ENCODE assay signal across 8 mouse cellular contexts in the genomic region with DNA sequence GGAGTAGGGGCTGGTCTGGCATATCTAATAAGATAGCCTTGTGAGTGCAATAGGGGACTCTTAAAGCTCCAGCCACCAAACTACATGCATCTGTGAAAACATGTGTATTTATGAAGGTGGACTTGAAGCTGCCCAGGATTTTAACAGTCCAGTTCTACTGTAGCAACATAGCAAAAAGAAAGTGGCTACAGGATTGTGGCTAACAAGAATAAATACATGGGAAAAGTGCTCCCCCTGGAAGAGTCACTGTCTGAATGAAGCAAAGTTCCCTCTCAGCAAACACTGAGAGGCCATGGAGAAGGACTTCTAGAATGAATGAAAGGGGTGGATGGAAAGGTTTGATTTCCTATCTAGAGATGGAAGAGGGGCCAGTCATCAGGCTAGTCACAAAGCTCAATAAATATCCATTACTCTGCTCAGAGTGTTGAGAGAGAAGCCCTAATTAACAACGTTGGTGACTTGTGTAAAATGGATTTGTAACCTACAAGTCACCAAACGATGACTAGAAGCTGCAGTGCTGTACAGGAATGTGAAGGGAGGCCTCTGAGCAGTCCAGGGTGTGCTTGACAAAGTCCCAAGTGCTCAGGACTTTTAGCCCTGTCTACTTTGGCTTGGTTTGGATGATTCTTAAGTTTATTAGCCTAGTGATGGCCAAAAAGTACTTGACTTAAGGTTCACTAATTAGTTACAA. TPM values are rescaled to one million over a fixed set of nuclear protein-coding genes. Genes with fewer than 3 reads are reported as not detected.
DNase-seq lines count a peak whose midpoint lies in the region; ATAC-seq and TF ChIP-seq lines count a peak whose summit lies in the region.

No protein-coding gene starts in this region.

- peaks cover 62% of the 10 kb centered on the region for H3K4me1 ChIP-seq in kidney, embryonic 15.5 days
- H3K4me1 ChIP-seq in embryonic facial prominence, embryonic 12.5 days, result peaks cover 34% of the 10 kb centered on the region
- peaks cover 12% of the 10 kb centered on the region; the same call in 1 of the 2 replicates for H3K4me1 ChIP-seq in midbrain, postnatal 0 days (ENCODE audit: insufficient read depth, low read length)

- no peaks in the 10 kb centered on the region for H3K27me3 ChIP-seq in kidney, embryonic 15.5 days
- no peaks in the 10 kb centered on the region for H3K27me3 ChIP-seq in embryonic facial prominence, embryonic 12.5 days
- no peaks in the 10 kb centered on the region for H3K27me3 ChIP-seq in midbrain, postnatal 0 days (ENCODE audit: insufficient read depth, low read length)

- peak overlapping the region; percentile 79 for H3K4me2 ChIP-seq in kidney, embryonic 15.5 days
- H3K4me2 ChIP-seq in embryonic facial prominence, embryonic 12.5 days (replicated peaks), result peak overlapping the region; percentile 88
- H3K4me2 ChIP-seq in midbrain, postnatal 0 days (ENCODE audit: low read depth, low read length, poor library complexity, severe bottlenecking), result peak overlapping the region; percentile 58

- TF ChIP-seq CTCF in midbrain, postnatal 0 days (IDR thresholded peaks at IDR 0.05), result no peak; the same call in 1 of the 2 replicates

- WGBS in kidney, embryonic 15.5 days, result 21% methylated on average over 2 of the region's 2 CpGs
- 46% methylated on average over 2 of the region's 2 CpGs for WGBS in embryonic facial prominence, embryonic 12.5 days
- 59% methylated on average over 2 of the region's 2 CpGs for WGBS in midbrain, postnatal 0 days

- peak overlapping the region; percentile 98 for H3K4me3 ChIP-seq in kidney, embryonic 15.5 days (replicated peaks)
- peak overlapping the region; percentile 95 for H3K4me3 ChIP-seq in embryonic facial prominence, embryonic 12.5 days
- peak overlapping the region; percentile 96 for H3K4me3 ChIP-seq in midbrain, postnatal 0 days (ENCODE audit: low read depth, low read length)

- no peaks in the 10 kb centered on the region for H3K9me3 ChIP-seq in kidney, embryonic 15.5 days (replicated peaks)
- H3K9me3 ChIP-seq in embryonic facial prominence, embryonic 12.5 days, result no peaks in the 10 kb centered on the region
- H3K9me3 ChIP-seq in midbrain, postnatal 0 days (ENCODE audit: low read length), result no peaks in the 10 kb centered on the region

- peak overlapping the region; percentile 37 for H3K27ac ChIP-seq in kidney, embryonic 15.5 days
- H3K27ac ChIP-seq in embryonic facial prominence, embryonic 12.5 days, result no peak overlapping the region
- no peak overlapping the region for H3K27ac ChIP-seq in midbrain, postnatal 0 days (ENCODE audit: low read depth, low read length)

- ATAC-seq in kidney, embryonic 15.5 days (replicated peaks; ENCODE audit: low FRiP score), result no peak
- no peak for ATAC-seq in embryonic facial prominence, embryonic 12.5 days (ENCODE audit: insufficient number of reproducible peaks, insufficient read depth, low FRiP score, low TSS enrichment)
- ATAC-seq in midbrain, postnatal 0 days (ENCODE audit: low FRiP score), result no peak

- DNase-seq in kidney, postnatal 25 days, result no peak
- DNase-seq in induced T-regulatory cell, adult 2 months (ENCODE audit: low read depth), result peak; percentile 51
- no peak for DNase-seq in midbrain, postnatal 0 days (ENCODE audit: low spot score)
- no peak for DNase-seq in cerebellum, adult 11-12 months
- DNase-seq in retina, embryonic 14.5 days (ENCODE audit: low spot score), result no peak
- DNase-seq in layer of hippocampus, adult 11-12 months (ENCODE audit: low spot score), result no peak

- peak overlapping the region; percentile 100 for H3K9ac ChIP-seq in kidney, embryonic 15.5 days
- peak overlapping the region; percentile 100 for H3K9ac ChIP-seq in embryonic facial prominence, embryonic 12.5 days
- H3K9ac ChIP-seq in midbrain, postnatal 0 days (replicated peaks; ENCODE audit: low read length, poor library complexity, severe bottlenecking), result peak overlapping the region; percentile 99

- peaks cover 50% of the 10 kb centered on the region for H3K36me3 ChIP-seq in kidney, embryonic 15.5 days
- H3K36me3 ChIP-seq in embryonic facial prominence, embryonic 12.5 days, result peaks cover 42% of the 10 kb centered on the region
- peaks cover 12% of the 10 kb centered on the region for H3K36me3 ChIP-seq in midbrain, postnatal 0 days (ENCODE audit: insufficient read depth, low read length)

RNA-seq across cellular contexts. Expression of gene Mcl1, which starts 2.3 kb away (rescaled TPM):
- 51.2 and 54.4 TPM in 2 replicates for polyA plus RNA-seq in kidney, embryonic 15.5 days (2015; fragmentation: Nextera tagmentation; extraction: Ambion mirVana)
- polyA plus RNA-seq in embryonic facial prominence, embryonic 12.5 days (2016; fragmentation: Nextera tagmentation; extraction: Ambion mirVana), result 69.8 and 74.0 TPM in 2 replicates
- total RNA-seq in midbrain, postnatal 0 days (2014; rRNA removed), result 105 and 136 TPM in 2 replicates
- 35.8 and 42.8 TPM in 2 replicates for polyA plus RNA-seq in midbrain, postnatal 0 days (2015; fragmentation: Nextera tagmentation; extraction: Ambion mirVana)

RNA-seq across cellular contexts. Expression of gene Adamtsl4, which starts 26.8 kb away (rescaled TPM):
- polyA plus RNA-seq in kidney, embryonic 15.5 days (2015; fragmentation: Nextera tagmentation; extraction: Ambion mirVana), result 4.0 and 6.3 TPM in 2 replicates
- polyA plus RNA-seq in embryonic facial prominence, embryonic 12.5 days (2016; fragmentation: Nextera tagmentation; extraction: Ambion mirVana), result 1.5 and 1.6 TPM in 2 replicates
- 1.3 and 1.4 TPM in 2 replicates for total RNA-seq in midbrain, postnatal 0 days (2014; rRNA removed)
- polyA plus RNA-seq in midbrain, postnatal 0 days (2015; fragmentation: Nextera tagmentation; extraction: Ambion mirVana), result 1.0 and 1.4 TPM in 2 replicates

RNA-seq across cellular contexts. Expression of gene Ensa, which starts 36.1 kb away (rescaled TPM):
- 71.1 and 73.2 TPM in 2 replicates for polyA plus RNA-seq in kidney, embryonic 15.5 days (2015; fragmentation: Nextera tagmentation; extraction: Ambion mirVana)
- polyA plus RNA-seq in embryonic facial prominence, embryonic 12.5 days (2016; fragmentation: Nextera tagmentation; extraction: Ambion mirVana), result 85.4 and 85.7 TPM in 2 replicates
- total RNA-seq in midbrain, postnatal 0 days (2014; rRNA removed), result 100 and 124 TPM in 2 replicates
- 167 and 169 TPM in 2 replicates for polyA plus RNA-seq in midbrain, postnatal 0 days (2015; fragmentation: Nextera tagmentation; extraction: Ambion mirVana)
